Mouse (Mus musculus) heart, embryonic 14.5 days (tissue): ENCODE data around the gene Snw1. TPM values are rescaled to one million over a fixed set of nuclear protein-coding genes. Genes with fewer than 3 reads are reported as not detected.

Experiments used
- ATAC-seq: fragments of 200-750 bp; cut with Nextera tagmentation; 2 replicates; pipeline ENCODE4 v1.8.0; 2017; ENCODE audit warnings: low read depth, moderate TSS enrichment; ENCODE audit not compliant: insufficient number of reproducible peaks, insufficient read depth, low FRiP score
- H3K27ac ChIP-seq, 2 experiments: fragments of 200-500 bp in 1 of 2; fragments of 300-500 bp in 1 of 2; sonication (generic) in 1 of 2; replicated peaks in 1 of 2; 2 replicates each; pipeline ENCODE4 v1.5.1; 2012 to 2014; ENCODE audit warnings: low read depth in 2 of 2, low read length in 2 of 2, control low read depth in 1 of 2, mild to moderate bottlenecking in 1 of 2, mixed read lengths in 1 of 2; ENCODE audit not compliant: control insufficient read depth in 1 of 2, insufficient read depth in 1 of 2
- H3K27me3 ChIP-seq: fragments of 300-500 bp; sonication (generic); 2 replicates; pipeline ENCODE4 v1.6.1; 2014; ENCODE audit warnings: mild to moderate bottlenecking, low read length, control low read depth; ENCODE audit not compliant: control insufficient read depth, insufficient read depth
- H3K36me3 ChIP-seq: fragments of 300-500 bp; sonication (generic); 2 replicates; pipeline ENCODE4 v1.6.1; 2014; ENCODE audit warnings: mild to moderate bottlenecking, control low read depth, low read length, mixed read lengths; ENCODE audit not compliant: control insufficient read depth, insufficient read depth
- H3K4me1 ChIP-seq, 2 experiments: fragments of 200-500 bp in 1 of 2; fragments of 300-500 bp in 1 of 2; sonication (generic) in 1 of 2; 2 replicates each; pipeline ENCODE4 v1.6.1; 2012 to 2014; ENCODE audit warnings: low read length in 2 of 2, control low read depth in 1 of 2, mixed read lengths in 1 of 2; ENCODE audit not compliant: control insufficient read depth in 2 of 2, insufficient read depth in 2 of 2
- H3K4me2 ChIP-seq: fragments of 300-500 bp; sonication (generic); 2 replicates; pipeline ENCODE4 v1.6.1; 2014; ENCODE audit warnings: mild to moderate bottlenecking, low read length
- H3K4me3 ChIP-seq, 2 experiments: fragments of 200-500 bp in 1 of 2; fragments of 300-500 bp in 1 of 2; sonication (generic) in 1 of 2; 2 replicates each; pipeline ENCODE4 v1.5.1; 2012 to 2014; ENCODE audit warnings: low read length in 2 of 2, mild to moderate bottlenecking in 2 of 2, control low read depth in 1 of 2, low read depth in 1 of 2, moderate library complexity in 1 of 2; ENCODE audit not compliant: control insufficient read depth in 1 of 2, insufficient read depth in 1 of 2
- H3K9ac ChIP-seq: fragments of 300-500 bp; sonication (generic); 2 replicates; pipeline ENCODE4 v1.6.1; 2014; ENCODE audit warnings: mild to moderate bottlenecking, low read length
- H3K9me3 ChIP-seq: fragments of 300-500 bp; sonication (generic); 2 replicates; pipeline ENCODE4 v1.6.1; 2016; ENCODE audit warnings: low read length, control low read depth; ENCODE audit not compliant: control insufficient read depth
- WGBS: fragments of 180-500 bp; shearing (Covaris S2); extraction: QIAGEN DNeasy Blood & Tissue Kit; methylation state at CpG from one replicate; pipeline ENCODE4 v1.1.7; 2014; 5-methylcytosine and 5-hydroxymethylcytosine counted together
- polyA plus RNA-seq: library from polyadenylated mRNA; unstranded; fragments of >200 nt; fragmentation: Nextera tagmentation; extraction: Ambion mirVana; gene quantifications from 2 replicates; pipeline ENCODE4 v1.2.1, GENCODE M21; 2014

The Snw1 gene
- polyA plus RNA-seq, 1 experiment from 2014 or later = 84.0 TPM

DNA sequence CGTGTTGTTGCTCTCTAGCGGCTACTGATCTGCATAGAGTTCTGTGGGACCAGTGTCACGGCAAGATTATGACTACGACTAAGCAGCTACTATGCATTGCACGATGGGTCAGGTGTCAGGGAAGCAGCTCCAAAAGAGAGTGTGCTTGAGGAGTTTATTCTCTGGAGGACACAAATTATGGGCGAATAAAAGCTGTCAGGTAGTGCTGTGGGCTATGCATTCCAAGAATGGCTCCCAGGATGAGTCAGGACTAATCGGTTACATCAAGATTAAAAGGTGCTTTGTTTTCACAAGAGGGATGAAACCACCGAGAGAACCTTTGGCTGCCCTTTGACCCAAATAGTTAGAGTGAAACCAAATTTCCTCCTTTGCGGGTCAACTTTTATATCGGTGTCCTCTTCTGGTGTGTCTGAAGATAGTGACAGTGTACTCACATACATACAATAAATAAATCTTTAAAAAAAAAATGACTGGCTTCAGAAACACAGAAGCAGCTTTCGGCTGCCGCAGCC, 52.0 kb downstream of the Snw1 start:
- no peak for ATAC-seq
- H3K36me3 ChIP-seq = peaks cover 12% of the 10 kb centered on the region
- H3K9ac ChIP-seq = no peak overlapping the region
- no peaks in the 10 kb centered on the region for H3K27me3 ChIP-seq
- H3K4me3 ChIP-seq = no peak overlapping the region
- no peaks in the 10 kb centered on the region for H3K4me1 ChIP-seq
- 64% methylated on average over 12 of the region's 12 CpGs for WGBS
- no peak overlapping the region for H3K4me2 ChIP-seq
- no peak overlapping the region for H3K27ac ChIP-seq
- no peaks in the 10 kb centered on the region for H3K9me3 ChIP-seq

DNA sequence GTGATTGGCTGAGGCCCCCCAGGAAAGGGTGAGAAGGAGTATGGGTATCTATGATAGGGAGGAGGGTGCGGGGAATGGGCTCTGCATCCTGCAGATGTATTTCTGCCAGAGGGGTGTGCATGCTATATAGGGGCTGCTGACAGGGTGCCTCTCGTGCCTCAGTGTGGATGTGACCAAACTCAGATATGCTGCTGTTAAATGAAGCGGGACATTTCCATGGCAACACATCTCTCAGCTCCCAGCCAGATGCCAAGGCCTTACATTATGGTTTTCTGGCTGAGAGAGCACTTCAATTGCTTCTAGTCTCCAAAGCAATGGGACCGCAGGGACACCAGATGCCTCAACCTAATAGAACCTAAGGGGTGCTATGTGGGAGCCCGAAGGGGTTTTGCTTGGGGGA, 53.2 kb downstream of the Snw1 start:
- Histone ChIP-seq H3K27me3 (no peaks in the 10 kb centered on the region), H3K4me1 (no peaks in the 10 kb centered on the region), H3K4me2 (no peak overlapping the region), H3K36me3 (peaks cover 6% of the 10 kb centered on the region), H3K9me3 (no peaks in the 10 kb centered on the region), H3K27ac (no peak overlapping the region), H3K4me3 (no peak overlapping the region), H3K9ac (no peak overlapping the region)
- no peak for ATAC-seq
- WGBS = 72% methylated on average over 5 of the region's 5 CpGs

DNA sequence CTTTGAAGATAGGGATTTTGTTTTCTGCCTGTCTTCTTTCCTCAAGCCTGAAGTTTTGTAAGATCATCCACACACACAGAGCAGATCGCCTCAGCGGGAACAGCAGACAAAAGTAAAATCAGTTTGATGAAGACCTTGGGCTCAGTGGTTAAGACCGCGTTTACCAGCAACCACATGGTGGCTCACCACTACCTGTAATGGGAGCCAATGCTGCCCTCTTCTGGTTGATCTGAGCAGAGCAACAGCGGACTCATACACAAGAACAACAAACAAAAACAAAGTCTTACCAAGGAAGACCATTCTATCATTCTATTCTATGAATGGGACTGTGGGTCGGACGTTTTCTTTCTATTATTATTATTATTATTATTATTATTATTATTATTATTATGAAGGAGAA, 55.4 kb downstream of the Snw1 start:
- Histone ChIP-seq H3K9ac (no peak overlapping the region), H3K4me2 (no peak overlapping the region), H3K27me3 (no peaks in the 10 kb centered on the region), H3K9me3 (no peaks in the 10 kb centered on the region), H3K36me3 (no peaks in the 10 kb centered on the region), H3K4me3 (no peak overlapping the region), H3K4me1 (peaks cover 1 to 2% of the 10 kb centered on the region in 2 experiments; a peak in 2 of 4 replicates), H3K27ac (no peak overlapping the region)
- 27% methylated on average over 7 of the region's 7 CpGs for WGBS
- no peak for ATAC-seq

DNA sequence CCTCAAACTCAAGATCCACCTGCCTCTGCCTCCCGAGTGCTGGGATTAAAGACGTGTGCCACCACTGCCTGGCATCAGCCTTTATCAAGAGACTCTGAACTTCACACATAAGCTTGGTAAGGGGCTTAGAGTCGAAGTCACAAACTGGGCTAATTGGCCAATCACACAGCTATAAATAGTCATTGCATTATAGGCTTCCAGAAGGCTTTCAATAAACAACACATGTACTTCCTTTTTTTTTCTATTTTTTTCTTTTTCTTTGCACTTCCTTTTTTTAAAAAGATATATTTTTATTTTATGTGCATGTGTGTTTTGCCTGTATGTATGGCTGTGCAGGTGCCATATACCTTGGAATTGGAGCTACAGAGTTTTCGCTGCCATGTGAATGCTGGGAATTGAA, 56.7 kb downstream of the Snw1 start:
- Histone ChIP-seq H3K9ac (no peak overlapping the region), H3K36me3 (no peaks in the 10 kb centered on the region), H3K27me3 (no peaks in the 10 kb centered on the region), H3K4me2 (no peak overlapping the region), H3K9me3 (no peaks in the 10 kb centered on the region), H3K4me3 (no peak overlapping the region), H3K27ac (no peak overlapping the region), H3K4me1 (peaks cover 8 to 12% of the 10 kb centered on the region in 2 experiments)
- no peak for ATAC-seq
- 69% methylated on average over 4 of the region's 4 CpGs for WGBS

DNA sequence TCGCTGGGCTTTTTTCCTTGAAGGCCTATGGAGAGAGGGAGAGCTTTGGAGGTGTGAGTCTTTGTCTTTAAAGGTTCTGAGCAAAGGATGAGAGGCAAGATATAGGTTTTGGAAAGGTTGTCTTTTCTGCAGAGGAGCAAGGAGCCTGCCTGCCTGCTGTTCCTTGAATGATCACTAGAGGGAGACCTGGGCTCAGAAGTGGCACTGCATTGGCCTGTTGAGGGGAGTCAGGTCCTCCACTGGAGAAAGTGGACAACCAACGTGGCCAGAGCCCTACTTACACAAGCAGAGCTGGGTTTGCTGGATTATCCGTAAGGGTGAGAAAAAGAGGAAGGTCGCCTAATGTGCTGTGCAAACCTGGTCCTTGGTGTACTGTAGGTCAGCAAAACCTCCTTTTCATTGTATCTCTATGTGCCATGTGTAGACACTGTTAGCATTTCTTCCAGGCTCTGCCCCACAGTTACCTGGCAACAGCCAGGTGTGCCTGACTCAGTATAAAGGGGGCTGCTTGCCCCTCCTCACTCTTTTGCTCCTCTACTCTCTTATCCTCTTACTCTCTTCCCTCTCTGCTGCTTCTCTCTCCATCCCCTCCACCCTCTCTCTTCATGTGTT, 58.8 kb downstream of the Snw1 start:
- WGBS = 19% methylated on average over 3 of the region's 4 CpGs
- Histone ChIP-seq H3K36me3 (no peaks in the 10 kb centered on the region), H3K4me2 (no peak overlapping the region), H3K9ac (no peak overlapping the region), H3K4me1 (peaks cover 8 to 14% of the 10 kb centered on the region in 2 experiments), H3K9me3 (no peaks in the 10 kb centered on the region), H3K27ac (no peak overlapping the region), H3K4me3 (no peak overlapping the region), H3K27me3 (no peaks in the 10 kb centered on the region)
- 0 out of 2 replicates have a peak, but pooled peaks have one; percentile 24 for ATAC-seq

DNA sequence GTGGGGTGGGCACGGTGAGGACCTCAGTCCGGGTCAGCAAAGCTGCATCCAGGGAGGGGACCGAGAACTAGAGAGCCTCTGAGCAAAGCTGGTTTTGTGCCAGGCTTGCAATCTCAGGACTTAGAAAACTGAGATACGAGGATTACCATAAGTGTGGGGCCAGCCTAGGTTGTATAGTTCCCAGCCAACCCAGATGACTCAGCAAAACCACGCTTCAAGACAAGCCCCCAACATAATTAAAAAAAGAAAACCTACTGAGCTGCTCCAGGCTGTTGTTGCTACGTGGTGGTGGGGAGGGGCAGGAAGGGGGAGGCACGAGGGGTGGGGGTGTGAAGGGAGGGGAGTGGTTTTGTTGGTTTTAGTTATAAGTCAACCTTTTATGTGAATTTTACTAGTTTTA, 61.1 kb downstream of the Snw1 start:
- H3K4me2 ChIP-seq = peak overlapping the region; percentile 44
- H3K27ac ChIP-seq = no peak overlapping the region
- H3K36me3 ChIP-seq = no peaks in the 10 kb centered on the region
- no peak overlapping the region for H3K4me3 ChIP-seq
- H3K9me3 ChIP-seq = no peaks in the 10 kb centered on the region
- no peak; the same call in 1 of the 2 replicates for ATAC-seq
- 9% methylated on average over 7 of the region's 7 CpGs for WGBS
- peaks cover 17 to 23% of the 10 kb centered on the region in 2 experiments for H3K4me1 ChIP-seq
- no peaks in the 10 kb centered on the region for H3K27me3 ChIP-seq
- no peak overlapping the region for H3K9ac ChIP-seq

DNA sequence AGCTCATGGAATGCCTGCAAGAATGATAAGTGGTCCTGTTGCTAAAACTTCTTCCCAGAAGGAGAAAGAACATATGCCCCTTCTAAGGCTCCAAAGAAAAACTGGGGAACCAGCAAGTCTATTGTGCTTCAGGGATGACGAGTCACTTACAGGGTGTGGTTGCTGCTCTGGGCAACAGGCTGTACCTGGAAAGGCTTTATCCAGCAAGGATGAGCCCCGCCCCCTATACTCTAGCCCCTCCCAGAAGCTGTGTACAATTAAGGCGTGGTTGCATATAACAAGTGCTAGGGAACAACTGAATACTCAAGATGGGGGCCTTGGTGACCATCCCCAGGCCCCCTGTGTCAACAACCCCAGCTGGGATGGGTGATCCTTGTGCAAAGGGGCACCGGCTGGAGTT, 63.0 kb downstream of the Snw1 start:
- Histone ChIP-seq H3K4me1 (peaks cover 17 to 23% of the 10 kb centered on the region in 2 experiments), H3K27ac (no peak overlapping the region), H3K9me3 (no peaks in the 10 kb centered on the region), H3K9ac (no peak overlapping the region), H3K4me2 (no peak overlapping the region), H3K36me3 (no peaks in the 10 kb centered on the region), H3K27me3 (no peaks in the 10 kb centered on the region), H3K4me3 (no peak overlapping the region)
- no peak for ATAC-seq
- WGBS = 87% methylated on average over 4 of the region's 4 CpGs
